In genomic region chr10:34150454-34150853, GRCm38 (mm10) we compare ENCODE assay signal across 31 mouse cellular contexts. TPM values are rescaled to one million over a fixed set of nuclear protein-coding genes. Genes with fewer than 3 reads are reported as not detected.
DNase-seq lines count a peak whose midpoint lies in the region; ATAC-seq lines count a peak whose summit lies in the region.
"Had no signal": no experiment of that assay in that cellular context is flagged by ENCODE, and none has a peak within 500 bp of the region (broad histone marks: within the 10 kb centered on the region; RNA-seq: fewer than 3 reads in every experiment).

No protein-coding gene starts in this region.

- 17% methylated on average over 6 of the region's 6 CpGs for WGBS in kidney, embryonic 14.5 days
- WGBS in embryonic facial prominence, embryonic 11.5 days: 22% methylated on average over 6 of the region's 6 CpGs
- WGBS in limb, embryonic 13.5 days: 47% methylated on average over 6 of the region's 6 CpGs
- 37% methylated on average over 6 of the region's 6 CpGs for WGBS in forebrain, embryonic 16.5 days

- peak; percentile 43; the same call in 1 of the 2 replicates for ATAC-seq in kidney, embryonic 14.5 days (ENCODE audit: low FRiP score, low TSS enrichment)
- ATAC-seq in embryonic facial prominence, embryonic 11.5 days (replicated peaks; ENCODE audit: insufficient number of reproducible peaks, low FRiP score, low TSS enrichment, low read depth): no peak
- ATAC-seq in limb, embryonic 13.5 days (ENCODE audit: low FRiP score, low read depth): no peak
- no peak for ATAC-seq in granulocyte monocyte progenitor cell, adult 5-6 weeks (replicated peaks; ENCODE audit: poor library complexity, severe bottlenecking)
- no peak for ATAC-seq in forebrain, embryonic 16.5 days
- ATAC-seq: forebrain, embryonic 14.5 days; intestine, embryonic 16.5 days; midbrain, embryonic 15.5 days had no signal

- no peak overlapping the region for H3K4me3 ChIP-seq in kidney, embryonic 14.5 days (ENCODE audit: low read length)
- no peak overlapping the region for H3K4me3 ChIP-seq in embryonic facial prominence, embryonic 11.5 days (ENCODE audit: low read depth, low read length)
- H3K4me3 ChIP-seq in limb, embryonic 13.5 days: no peak overlapping the region
- no peak overlapping the region for H3K4me3 ChIP-seq in forebrain, embryonic 16.5 days (replicated peaks; ENCODE audit: low read length)
- H3K4me3 ChIP-seq: gastrocnemius, adult 2 months; heart, embryonic 15.5 days; hindbrain, embryonic 12.5 days; layer of hippocampus, adult 2 months; left cerebral cortex, adult 2 months; liver, embryonic 15.5 days; midbrain, embryonic 10.5 days; midbrain, embryonic 15.5 days had no signal

- DNase-seq in kidney, adult 18-20 months: no peak
- peak; percentile 59 for DNase-seq in embryo, embryonic 10.5 days (ENCODE audit: low spot score)
- peak; percentile 59 for DNase-seq in embryonic facial prominence, embryonic 11.5 days (ENCODE audit: low spot score)
- no peak for DNase-seq in right cerebral cortex, adult 18-20 months
- DNase-seq: adrenal gland, postnatal 10 days; cerebellum, adult 9-10 months; gastrocnemius, adult 2 months; gastrocnemius, postnatal 36 days; kidney, postnatal 10 days; lung, embryonic 14.5 days; lung, postnatal 14 days; thymus, adult 18-20 months; thymus, postnatal 25 days had no signal

- H3K27ac ChIP-seq in kidney, embryonic 14.5 days (ENCODE audit: low read depth, low read length): no peak overlapping the region
- no peak overlapping the region for H3K27ac ChIP-seq in embryonic facial prominence, embryonic 11.5 days (replicated peaks; ENCODE audit: low read depth, low read length)
- peak overlapping the region; percentile 56 for H3K27ac ChIP-seq in limb, embryonic 13.5 days
- H3K27ac ChIP-seq in forebrain, embryonic 16.5 days (ENCODE audit: low read length): no peak overlapping the region
- H3K27ac ChIP-seq: gastrocnemius, adult 2 months; heart, embryonic 15.5 days; hindbrain, embryonic 12.5 days; layer of hippocampus, adult 2 months; left cerebral cortex, adult 2 months; liver, embryonic 15.5 days; midbrain, embryonic 10.5 days; midbrain, embryonic 15.5 days; stomach, postnatal 0 days had no signal

- no peaks in the 10 kb centered on the region for H3K4me1 ChIP-seq in kidney, embryonic 14.5 days (ENCODE audit: control insufficient read depth, insufficient read depth, low read length)
- no peaks in the 10 kb centered on the region; the same call in 1 of the 2 replicates for H3K4me1 ChIP-seq in embryonic facial prominence, embryonic 11.5 days (ENCODE audit: control insufficient read depth, insufficient read depth, low read length)
- no peaks in the 10 kb centered on the region for H3K4me1 ChIP-seq in limb, embryonic 13.5 days
- no peaks in the 10 kb centered on the region for H3K4me1 ChIP-seq in forebrain, embryonic 16.5 days (replicated peaks; ENCODE audit: control insufficient read depth, insufficient read depth, low read length)
- H3K4me1 ChIP-seq: heart, embryonic 15.5 days; liver, embryonic 15.5 days; midbrain, embryonic 15.5 days had no signal

- H3K27me3 ChIP-seq in kidney, embryonic 14.5 days (ENCODE audit: control insufficient read depth, insufficient read depth, low read length): no peaks in the 10 kb centered on the region
- no peaks in the 10 kb centered on the region for H3K27me3 ChIP-seq in embryonic facial prominence, embryonic 11.5 days (ENCODE audit: control insufficient read depth, insufficient read depth, low read length)
- H3K27me3 ChIP-seq in limb, embryonic 13.5 days: no peaks in the 10 kb centered on the region
- H3K27me3 ChIP-seq in forebrain, embryonic 16.5 days (replicated peaks; ENCODE audit: control insufficient read depth, insufficient read depth, low read length): no peaks in the 10 kb centered on the region
- H3K27me3 ChIP-seq: heart, embryonic 15.5 days; hindbrain, embryonic 12.5 days; liver, embryonic 15.5 days; midbrain, embryonic 15.5 days; Patski had no signal

- no peaks in the 10 kb centered on the region for H3K9me3 ChIP-seq in kidney, embryonic 14.5 days (ENCODE audit: control insufficient read depth, low read length)
- H3K9me3 ChIP-seq in embryonic facial prominence, embryonic 11.5 days (replicated peaks; ENCODE audit: control insufficient read depth, low read length): no peaks in the 10 kb centered on the region
- H3K9me3 ChIP-seq in limb, embryonic 13.5 days: no peaks in the 10 kb centered on the region
- no peaks in the 10 kb centered on the region for H3K9me3 ChIP-seq in forebrain, embryonic 16.5 days (ENCODE audit: control insufficient read depth, low read length)
- H3K9me3 ChIP-seq: heart, embryonic 15.5 days; hindbrain, embryonic 12.5 days; liver, embryonic 15.5 days; midbrain, embryonic 10.5 days; midbrain, embryonic 15.5 days had no signal

- no peaks in the 10 kb centered on the region; the same call in 1 of the 2 replicates for H3K36me3 ChIP-seq in kidney, embryonic 14.5 days (ENCODE audit: control insufficient read depth, insufficient read depth, low read length)
- no peaks in the 10 kb centered on the region for H3K36me3 ChIP-seq in embryonic facial prominence, embryonic 11.5 days (replicated peaks; ENCODE audit: control insufficient read depth, insufficient read depth, low read depth, low read length)
- H3K36me3 ChIP-seq in limb, embryonic 13.5 days: peaks cover 24% of the 10 kb centered on the region
- H3K36me3 ChIP-seq in forebrain, embryonic 16.5 days (ENCODE audit: control insufficient read depth, insufficient read depth): no peaks in the 10 kb centered on the region
- H3K36me3 ChIP-seq: heart, embryonic 15.5 days; hindbrain, embryonic 12.5 days; liver, embryonic 15.5 days; midbrain, embryonic 15.5 days had no signal

- H3K4me2 ChIP-seq in kidney, embryonic 14.5 days (replicated peaks; ENCODE audit: low read depth, low read length): no peak overlapping the region
- no peak overlapping the region for H3K4me2 ChIP-seq in embryonic facial prominence, embryonic 11.5 days (ENCODE audit: low read depth, low read length)
- H3K4me2 ChIP-seq in limb, embryonic 13.5 days (replicated peaks): no peak overlapping the region
- H3K4me2 ChIP-seq in forebrain, embryonic 16.5 days (ENCODE audit: low read length): no peak overlapping the region
- H3K4me2 ChIP-seq: heart, embryonic 15.5 days; hindbrain, embryonic 12.5 days; liver, embryonic 15.5 days; lung, embryonic 14.5 days; midbrain, embryonic 15.5 days had no signal

- no peak overlapping the region for H3K9ac ChIP-seq in kidney, embryonic 14.5 days (ENCODE audit: low read depth, low read length)
- no peak overlapping the region for H3K9ac ChIP-seq in embryonic facial prominence, embryonic 11.5 days (replicated peaks; ENCODE audit: low read length)
- no peak overlapping the region for H3K9ac ChIP-seq in limb, embryonic 13.5 days
- H3K9ac ChIP-seq in forebrain, embryonic 16.5 days (replicated peaks; ENCODE audit: low read depth, low read length): no peak overlapping the region
- H3K9ac ChIP-seq: heart, embryonic 15.5 days; hindbrain, embryonic 12.5 days; liver, embryonic 15.5 days; lung, embryonic 14.5 days; midbrain, embryonic 15.5 days had no signal

RNA-seq across cellular contexts. Expression of gene Calhm6, which starts 22.7 kb away (rescaled TPM):
- 0.89 and 1.7 TPM in 2 replicates for polyA plus RNA-seq in kidney, embryonic 14.5 days (2014; fragmentation: Nextera tagmentation; extraction: Ambion mirVana)
- polyA plus RNA-seq in embryonic facial prominence, embryonic 11.5 days (2014; fragmentation: Nextera tagmentation; extraction: Ambion mirVana): 0.95 and 1.0 TPM in 2 replicates
- 1.0 and 1.3 TPM in 2 replicates for polyA plus RNA-seq in limb, embryonic 13.5 days (2015; fragmentation: Nextera tagmentation; extraction: Ambion mirVana)
- total RNA-seq in granulocyte monocyte progenitor cell, adult 5-6 weeks (2014; fragmentation: Nextera tagmentation): 3.2 and 6.1 TPM in 2 replicates
- total RNA-seq in granulocyte monocyte progenitor cell, adult 5-6 weeks (2017): 3.0 and 4.4 TPM in 2 replicates
- polyA plus RNA-seq in forebrain, embryonic 16.5 days (2015; fragmentation: Nextera tagmentation; extraction: Ambion mirVana): 0.19 and 0.22 TPM in 2 replicates
- total RNA-seq: gastrocnemius, adult 2 months; gastrocnemius, postnatal 36 days; heart, postnatal 25 days; MEL had no signal
- polyA plus RNA-seq: Patski had no signal

RNA-seq across cellular contexts. Expression of gene Calhm5, which starts 54.1 kb away (rescaled TPM):
- 0.19 and 0.30 TPM in 2 replicates for polyA plus RNA-seq in kidney, embryonic 14.5 days (2014; fragmentation: Nextera tagmentation; extraction: Ambion mirVana)
- 0.18 and 0.26 TPM in 2 replicates for polyA plus RNA-seq in embryonic facial prominence, embryonic 11.5 days (2014; fragmentation: Nextera tagmentation; extraction: Ambion mirVana)
- polyA plus RNA-seq in limb, embryonic 13.5 days (2015; fragmentation: Nextera tagmentation; extraction: Ambion mirVana): 0.45 and 0.51 TPM in 2 replicates
- total RNA-seq in granulocyte monocyte progenitor cell, adult 5-6 weeks (2014; fragmentation: Nextera tagmentation): not detected in 2 replicates
- not detected in 2 replicates for total RNA-seq in granulocyte monocyte progenitor cell, adult 5-6 weeks (2017)
- 0.45 and 0.51 TPM in 2 replicates for polyA plus RNA-seq in forebrain, embryonic 16.5 days (2015; fragmentation: Nextera tagmentation; extraction: Ambion mirVana)
- total RNA-seq: MEL; neutrophil, adult 5-6 weeks had no signal

RNA-seq across cellular contexts. Expression of gene Dse, which starts 57.1 kb away (rescaled TPM):
- 12.8 and 24.1 TPM in 2 replicates for polyA plus RNA-seq in kidney, embryonic 14.5 days (2014; fragmentation: Nextera tagmentation; extraction: Ambion mirVana)
- 45.1 and 47.2 TPM in 2 replicates for polyA plus RNA-seq in embryonic facial prominence, embryonic 11.5 days (2014; fragmentation: Nextera tagmentation; extraction: Ambion mirVana)
- 44.0 and 44.5 TPM in 2 replicates for polyA plus RNA-seq in limb, embryonic 13.5 days (2015; fragmentation: Nextera tagmentation; extraction: Ambion mirVana)
- 1.5 TPM in 1 of 2 replicates, not detected in the other for total RNA-seq in granulocyte monocyte progenitor cell, adult 5-6 weeks (2014; fragmentation: Nextera tagmentation)
- total RNA-seq in granulocyte monocyte progenitor cell, adult 5-6 weeks (2017): 0.99 and 1.1 TPM in 2 replicates
- 4.5 and 6.2 TPM in 2 replicates for polyA plus RNA-seq in forebrain, embryonic 16.5 days (2015; fragmentation: Nextera tagmentation; extraction: Ambion mirVana)
- total RNA-seq: MEL had no signal

Comparison
In these comparisons a context has a peak if more than half of its experiments do, and no peak if none do; other contexts are left out.
1. DNase-seq: peak in embryo, embryonic 10.5 days (single experiment) and embryonic facial prominence, embryonic 11.5 days (single experiment); none in kidney, adult 18-20 months (single experiment) and right cerebral cortex, adult 18-20 months (single experiment).